Mouse (Mus musculus): ENCODE data around the gene Abca1. TPM values are rescaled to one million over a fixed set of nuclear protein-coding genes. Genes with fewer than 3 reads are reported as not detected.

Abca1 gene
- polyA plus RNA-seq, 1 experiment from 2014 or later: 8.8 TPM

- ATAC-seq (ENCODE audit: low FRiP score): no peak
- Histone ChIP-seq H3K4me3 (replicated peaks) (no peak overlapping the region), H3K27ac (replicated peaks) (no peak overlapping the region), H3K4me1 (no peaks in the 10 kb centered on the region), H3K4me2 (no peak overlapping the region), H3K9me3 (replicated peaks) (no peaks in the 10 kb centered on the region), H3K36me3 (peaks cover 18% of the 10 kb centered on the region), H3K27me3 (replicated peaks) (no peaks in the 10 kb centered on the region), H3K9ac (replicated peaks) (no peak overlapping the region)
- WGBS: 90% methylated on average over 3 of the region's 3 CpGs
These were observed 131.9 kb downstream of the Abca1 start for GRCm38 (mm10) chr4:53027811-53028210.

- H3K27ac ChIP-seq (replicated peaks): no peak overlapping the region
- 83% methylated on average over 4 of the region's 4 CpGs for WGBS
- no peak overlapping the region for H3K9ac ChIP-seq (replicated peaks)
- no peaks in the 10 kb centered on the region for H3K4me1 ChIP-seq
- H3K36me3 ChIP-seq: peaks cover 33% of the 10 kb centered on the region
- no peaks in the 10 kb centered on the region for H3K27me3 ChIP-seq (replicated peaks)
- ATAC-seq (ENCODE audit: low FRiP score): no peak
- H3K9me3 ChIP-seq (replicated peaks): no peaks in the 10 kb centered on the region
- H3K4me3 ChIP-seq (replicated peaks): no peak overlapping the region
- H3K4me2 ChIP-seq: no peak overlapping the region
These were observed 135.3 kb downstream of the Abca1 start for GRCm38 (mm10) chr4:53024397-53024796.

- no peak overlapping the region for H3K4me2 ChIP-seq
- H3K9me3 ChIP-seq (replicated peaks): no peaks in the 10 kb centered on the region
- no peaks in the 10 kb centered on the region for H3K4me1 ChIP-seq
- 96% methylated on average over 14 of the region's 14 CpGs for WGBS
- no peak for ATAC-seq (ENCODE audit: low FRiP score)
- H3K27me3 ChIP-seq (replicated peaks): no peaks in the 10 kb centered on the region
- peaks cover 36% of the 10 kb centered on the region for H3K36me3 ChIP-seq
- no peak overlapping the region for H3K4me3 ChIP-seq (replicated peaks)
- no peak overlapping the region for H3K27ac ChIP-seq (replicated peaks)
- H3K9ac ChIP-seq (replicated peaks): no peak overlapping the region
These were observed 136.3 kb downstream of the Abca1 start for GRCm38 (mm10) chr4:53023189-53023925.

- H3K9me3 ChIP-seq (replicated peaks): no peaks in the 10 kb centered on the region
- no peaks in the 10 kb centered on the region for H3K4me1 ChIP-seq
- H3K27ac ChIP-seq (replicated peaks): no peak overlapping the region
- no peak for ATAC-seq (ENCODE audit: low FRiP score)
- H3K27me3 ChIP-seq (replicated peaks): no peaks in the 10 kb centered on the region
- H3K9ac ChIP-seq (replicated peaks): no peak overlapping the region
- H3K36me3 ChIP-seq: peaks cover 51% of the 10 kb centered on the region
- WGBS: 100% methylated on average over 1 of the region's 1 CpGs
- H3K4me3 ChIP-seq (replicated peaks): no peak overlapping the region
- no peak overlapping the region for H3K4me2 ChIP-seq
These were observed 141.3 kb downstream of the Abca1 start for GRCm38 (mm10) chr4:53018392-53018791.

- H3K4me1 ChIP-seq: peaks cover 12% of the 10 kb centered on the region
- no peak overlapping the region for H3K27ac ChIP-seq (replicated peaks)
- WGBS: 97% methylated on average over 3 of the region's 3 CpGs
- ATAC-seq (ENCODE audit: low FRiP score): no peak
- H3K27me3 ChIP-seq (replicated peaks): no peaks in the 10 kb centered on the region
- no peaks in the 10 kb centered on the region for H3K9me3 ChIP-seq (replicated peaks)
- no peak overlapping the region for H3K9ac ChIP-seq (replicated peaks)
- peaks cover 30% of the 10 kb centered on the region for H3K36me3 ChIP-seq
- no peak overlapping the region for H3K4me3 ChIP-seq (replicated peaks)
- no peak overlapping the region for H3K4me2 ChIP-seq
These were observed 144.7 kb downstream of the Abca1 start for GRCm38 (mm10) chr4:53015024-53015423.

GRCm38 (mm10) chr4:53014421-53014820, 145.3 kb downstream of the Abca1 start:
- 95% methylated on average over 7 of the region's 7 CpGs for WGBS
- H3K36me3 ChIP-seq: peaks cover 30% of the 10 kb centered on the region
- H3K4me2 ChIP-seq: no peak overlapping the region
- no peak overlapping the region for H3K27ac ChIP-seq (replicated peaks)
- peaks cover 12% of the 10 kb centered on the region for H3K4me1 ChIP-seq
- no peaks in the 10 kb centered on the region for H3K27me3 ChIP-seq (replicated peaks)
- ATAC-seq (ENCODE audit: low FRiP score): no peak
- H3K9me3 ChIP-seq (replicated peaks): no peaks in the 10 kb centered on the region
- H3K4me3 ChIP-seq (replicated peaks): no peak overlapping the region
- no peak overlapping the region for H3K9ac ChIP-seq (replicated peaks)

- Histone ChIP-seq H3K27ac (replicated peaks) (peak within 1 kb of the TSS; percentile 90), H3K9ac (replicated peaks) (peak within 1 kb of the TSS; percentile 84), H3K36me3 (peaks cover 17% of the 10 kb centered on the region), H3K4me3 (replicated peaks) (peak within 1 kb of the TSS; percentile 86), H3K4me2 (peak within 1 kb of the TSS; percentile 55), H3K9me3 (replicated peaks) (no peaks in the 10 kb centered on the region), H3K27me3 (replicated peaks) (no peaks in the 10 kb centered on the region), H3K4me1 (peaks cover 12% of the 10 kb centered on the region)
- under 1% methylated on average over 63 of the region's 63 CpGs for whole genome bisulfite sequencing
- peak; percentile 96 for ATAC-seq (ENCODE audit: low FRiP score)
These were observed 147.8 kb downstream of the Abca1 start, which contains the start of gene Nipsnap3b for GRCm38 (mm10) chr4:53011732-53012361. Nipsnap3b (plus strand) TSS chr4:53011880.

- WGBS: 92% methylated on average over 4 of the region's 4 CpGs
- no peak overlapping the region for H3K9ac ChIP-seq (replicated peaks)
- peaks cover 12% of the 10 kb centered on the region for H3K4me1 ChIP-seq
- no peaks in the 10 kb centered on the region for H3K27me3 ChIP-seq (replicated peaks)
- H3K27ac ChIP-seq (replicated peaks): no peak overlapping the region
- no peak overlapping the region for H3K4me3 ChIP-seq (replicated peaks)
- 0 out of 2 replicates have a peak, but pooled peaks cover 1% of the 10 kb centered on the region for H3K36me3 ChIP-seq
- no peaks in the 10 kb centered on the region for H3K9me3 ChIP-seq (replicated peaks)
- ATAC-seq (ENCODE audit: low FRiP score): no peak
- H3K4me2 ChIP-seq: no peak overlapping the region
These were observed 149.8 kb downstream of the Abca1 start for GRCm38 (mm10) chr4:53009871-53010270.

GRCm38 (mm10) chr4:53009183-53009582, 150.5 kb downstream of the Abca1 start:
- 72% methylated on average over 4 of the region's 4 CpGs for WGBS
- H3K27me3 ChIP-seq (replicated peaks): no peaks in the 10 kb centered on the region
- H3K4me3 ChIP-seq (replicated peaks): no peak overlapping the region
- H3K9me3 ChIP-seq (replicated peaks): no peaks in the 10 kb centered on the region
- H3K36me3 ChIP-seq: no peaks in the 10 kb centered on the region
- no peak overlapping the region for H3K9ac ChIP-seq (replicated peaks)
- H3K27ac ChIP-seq (replicated peaks): no peak overlapping the region
- H3K4me2 ChIP-seq: no peak overlapping the region
- peaks cover 12% of the 10 kb centered on the region for H3K4me1 ChIP-seq
- no peak for ATAC-seq (ENCODE audit: low FRiP score)

- 91% methylated on average over 8 of the region's 8 CpGs for WGBS
These were observed 159.5 kb downstream of the Abca1 start for GRCm38 (mm10) chr4:53000154-53000553.

GRCm38 (mm10) chr4:52999449-52999848, 160.2 kb downstream of the Abca1 start:
- Histone ChIP-seq H3K27me3 (replicated peaks) (no peaks in the 10 kb centered on the region), H3K4me3 (replicated peaks) (no peak overlapping the region), H3K4me2 (no peak overlapping the region), H3K4me1 (no peaks in the 10 kb centered on the region), H3K9me3 (replicated peaks) (no peaks in the 10 kb centered on the region), H3K9ac (replicated peaks) (no peak overlapping the region), H3K36me3 (no peaks in the 10 kb centered on the region), H3K27ac (replicated peaks) (no peak overlapping the region)
- ATAC-seq (ENCODE audit: low FRiP score): no peak
- WGBS: 92% methylated on average over 6 of the region's 6 CpGs

More at GRCm38 (mm10) chr4:53000154-53000553, 159.5 kb downstream of the Abca1 start:
- ATAC-seq (ENCODE audit: low FRiP score): no peak
- Histone ChIP-seq H3K27me3 (replicated peaks) (no peaks in the 10 kb centered on the region), H3K4me2 (no peak overlapping the region), H3K9ac (replicated peaks) (no peak overlapping the region), H3K36me3 (no peaks in the 10 kb centered on the region), H3K9me3 (replicated peaks) (no peaks in the 10 kb centered on the region), H3K4me3 (replicated peaks) (no peak overlapping the region), H3K4me1 (no peaks in the 10 kb centered on the region), H3K27ac (replicated peaks) (no peak overlapping the region)

- ATAC-seq (ENCODE audit: low FRiP score): no peak
- Histone ChIP-seq H3K9me3 (replicated peaks) (no peaks in the 10 kb centered on the region), H3K36me3 (no peaks in the 10 kb centered on the region), H3K27ac (replicated peaks) (no peak within 1 kb of the TSS), H3K27me3 (replicated peaks) (no peaks in the 10 kb centered on the region), H3K4me1 (peaks cover 4% of the 10 kb centered on the region; the same call in 1 of the 2 replicates), H3K4me2 (peak within 1 kb of the TSS; percentile 43), H3K4me3 (replicated peaks) (no peak within 1 kb of the TSS; the same call in 1 of the 2 replicates), H3K9ac (replicated peaks) (no peak within 1 kb of the TSS)
- WGBS: 29% methylated on average over 12 of the region's 12 CpGs
These were observed 170.4 kb downstream of the Abca1 start, which contains the start of gene Nipsnap3a for GRCm38 (mm10) chr4:52989248-52989647. Nipsnap3a (plus strand) TSS chr4:52989272.
